Mouse (Mus musculus) small intestine, adult 2 months (tissue): Measurements from ENCODE around the gene Hcn1. TPM values are rescaled to one million over a fixed set of nuclear protein-coding genes. Genes with fewer than 3 reads are reported as not detected.

Experiments
- H3K27ac ChIP-seq: fragments of 200-500 bp; 2 replicates; pipeline ENCODE4 v1.5.1; 2012; ENCODE audit warnings: low read depth, low read length, control low read depth, inconsistent platforms; ENCODE audit not compliant: insufficient read depth
- H3K27me3 ChIP-seq: fragments of 200-500 bp; 2 replicates; pipeline ENCODE4 v1.6.1; 2012; ENCODE audit warnings: mild to moderate bottlenecking, moderate library complexity, low read length, inconsistent platforms; ENCODE audit not compliant: control insufficient read depth, insufficient read depth
- H3K36me3 ChIP-seq: fragments of 200-500 bp; 2 replicates; pipeline ENCODE4 v1.6.1; 2012; ENCODE audit warnings: mild to moderate bottlenecking, low read length, control low read depth, inconsistent platforms; ENCODE audit not compliant: control insufficient read depth, insufficient read depth
- H3K4me1 ChIP-seq: fragments of 200-500 bp; 2 replicates; pipeline ENCODE4 v1.6.1; 2012; ENCODE audit warnings: low read length, inconsistent platforms, mixed read lengths; ENCODE audit not compliant: control insufficient read depth, insufficient read depth, insufficient read length
- H3K4me3 ChIP-seq: fragments of 200-500 bp; 2 replicates; pipeline ENCODE4 v1.5.1; 2012; ENCODE audit warnings: low read depth, mild to moderate bottlenecking, control low read depth, inconsistent platforms, low read length, moderate library complexity
- CTCF ChIP-seq: fragments of 200-500 bp; IDR thresholded peaks from 2 replicates; pipeline ENCODE4 v1.5.1; 2012; ENCODE audit warnings: low read depth, mild to moderate bottlenecking, control low read depth, inconsistent platforms, low read length, moderate library complexity, mixed read lengths; ENCODE audit not compliant: insufficient replicate concordance, insufficient read length; ENCODE audit errors: extremely low read depth
- POLR2A ChIP-seq: fragments of 200-500 bp; IDR thresholded peaks from 2 replicates; pipeline ENCODE4 v1.6.1; 2012; ENCODE audit warnings: low read depth, mild to moderate bottlenecking, control low read depth, inconsistent platforms, low read length, moderate library complexity
- WGBS: fragments of 180-500 bp; shearing (Covaris S2); methylation state at CpG from one replicate; pipeline ENCODE4 v1.1.7; 2018; 5-methylcytosine and 5-hydroxymethylcytosine counted together
- polyA plus RNA-seq: library from polyadenylated mRNA; depleted of rRNA; stranded (reverse); fragments of >200 nt; gene quantifications from 2 replicates; pipeline ENCODE4 v1.2.3, GENCODE M21; 2012

Gene Hcn1
- polyA plus RNA-seq, 1 experiment: 0.16 TPM

DNA sequence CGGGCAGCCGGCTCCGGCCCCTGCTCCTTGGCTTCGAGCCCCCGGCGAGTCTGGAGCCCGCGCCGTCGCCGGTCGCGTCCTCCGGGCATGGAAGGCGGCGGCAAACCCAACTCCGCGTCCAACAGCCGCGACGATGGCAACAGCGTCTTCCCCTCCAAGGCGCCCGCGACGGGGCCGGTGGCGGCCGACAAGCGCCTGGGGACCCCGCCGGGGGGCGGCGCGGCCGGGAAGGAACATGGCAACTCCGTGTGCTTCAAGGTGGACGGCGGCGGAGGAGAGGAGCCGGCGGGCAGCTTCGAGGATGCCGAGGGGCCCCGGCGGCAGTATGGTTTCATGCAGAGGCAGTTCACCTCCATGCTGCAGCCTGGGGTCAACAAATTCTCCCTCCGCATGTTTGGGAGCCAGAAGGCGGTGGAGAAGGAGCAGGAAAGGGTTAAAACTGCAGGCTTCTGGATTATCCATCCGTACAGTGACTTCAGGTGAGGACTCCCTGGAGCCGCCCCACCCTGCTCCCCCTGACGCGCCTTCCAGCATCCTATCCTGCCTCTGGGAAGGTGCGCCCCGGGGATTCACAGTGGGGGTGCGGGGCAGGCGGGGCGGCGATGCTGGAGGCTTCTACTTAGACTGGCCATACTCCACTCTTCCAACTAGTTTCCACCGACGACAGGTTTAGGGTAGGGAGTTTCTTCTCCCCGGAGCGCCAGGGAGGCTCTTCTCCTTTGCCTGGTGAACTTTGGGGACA lies 668 bp downstream of the Hcn1 start:
- H3K4me3 ChIP-seq: peak overlapping the region; percentile 63
- no peaks in the 10 kb centered on the region for H3K36me3 ChIP-seq
- H3K27ac ChIP-seq: no peak overlapping the region
- TF ChIP-seq CTCF (no peak), POLR2A (no peak)
- peaks cover 12% of the 10 kb centered on the region for H3K27me3 ChIP-seq
- 2% methylated on average over 62 of the region's 62 CpGs for WGBS
- peaks cover 8% of the 10 kb centered on the region for H3K4me1 ChIP-seq

DNA sequence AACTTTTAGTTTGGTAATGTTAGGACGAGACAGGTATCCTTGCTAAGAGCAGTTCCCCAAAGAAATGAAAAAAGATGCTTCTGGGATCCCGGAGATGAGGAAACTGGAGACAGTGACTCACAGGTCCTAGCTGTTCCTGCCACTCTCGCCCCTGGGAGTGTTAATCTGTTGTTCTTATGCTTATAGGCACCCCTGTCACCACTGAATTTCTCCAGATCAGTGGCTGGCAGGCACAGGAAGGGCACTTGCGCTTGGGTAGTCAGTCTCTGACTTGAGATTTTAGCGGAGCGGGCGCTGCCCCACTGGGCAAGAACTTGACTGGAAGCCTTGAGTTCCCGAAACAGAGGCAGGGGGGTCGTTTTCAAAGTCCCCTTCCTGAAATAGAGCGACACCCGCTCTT lies 1.3 kb downstream of the Hcn1 start:
- Histone ChIP-seq H3K4me3 (no peak overlapping the region), H3K27ac (no peak overlapping the region), H3K4me1 (peaks cover 8% of the 10 kb centered on the region), H3K36me3 (no peaks in the 10 kb centered on the region), H3K27me3 (peaks cover 12% of the 10 kb centered on the region)
- TF ChIP-seq CTCF (no peak), POLR2A (no peak)
- 23% methylated on average over 11 of the region's 11 CpGs for WGBS

DNA sequence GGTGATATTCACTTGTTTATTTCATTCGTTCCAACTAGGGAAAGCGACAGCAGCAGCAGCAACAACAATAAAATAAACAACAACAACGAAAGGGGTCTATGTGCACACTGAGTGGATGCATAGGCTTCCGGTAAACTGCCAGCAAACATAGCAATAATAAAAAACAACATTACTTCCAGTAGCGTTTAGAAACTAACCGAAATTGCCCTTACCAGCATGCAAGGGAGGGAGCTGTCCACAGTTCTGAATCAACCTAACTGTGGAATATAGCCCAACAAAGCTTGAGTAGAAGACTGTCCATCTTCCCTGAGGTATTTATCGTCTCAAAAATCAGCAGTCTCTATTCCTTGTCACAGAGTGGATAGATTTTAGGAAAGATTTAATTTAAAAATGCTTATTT lies 2.0 kb downstream of the Hcn1 start:
- TF ChIP-seq CTCF (no peak), POLR2A (no peak)
- WGBS: 20% methylated on average over 7 of the region's 7 CpGs
- no peak overlapping the region for H3K27ac ChIP-seq
- H3K36me3 ChIP-seq: no peaks in the 10 kb centered on the region
- peaks cover 8% of the 10 kb centered on the region for H3K4me1 ChIP-seq
- H3K4me3 ChIP-seq: no peak overlapping the region
- H3K27me3 ChIP-seq: peaks cover 12% of the 10 kb centered on the region

DNA sequence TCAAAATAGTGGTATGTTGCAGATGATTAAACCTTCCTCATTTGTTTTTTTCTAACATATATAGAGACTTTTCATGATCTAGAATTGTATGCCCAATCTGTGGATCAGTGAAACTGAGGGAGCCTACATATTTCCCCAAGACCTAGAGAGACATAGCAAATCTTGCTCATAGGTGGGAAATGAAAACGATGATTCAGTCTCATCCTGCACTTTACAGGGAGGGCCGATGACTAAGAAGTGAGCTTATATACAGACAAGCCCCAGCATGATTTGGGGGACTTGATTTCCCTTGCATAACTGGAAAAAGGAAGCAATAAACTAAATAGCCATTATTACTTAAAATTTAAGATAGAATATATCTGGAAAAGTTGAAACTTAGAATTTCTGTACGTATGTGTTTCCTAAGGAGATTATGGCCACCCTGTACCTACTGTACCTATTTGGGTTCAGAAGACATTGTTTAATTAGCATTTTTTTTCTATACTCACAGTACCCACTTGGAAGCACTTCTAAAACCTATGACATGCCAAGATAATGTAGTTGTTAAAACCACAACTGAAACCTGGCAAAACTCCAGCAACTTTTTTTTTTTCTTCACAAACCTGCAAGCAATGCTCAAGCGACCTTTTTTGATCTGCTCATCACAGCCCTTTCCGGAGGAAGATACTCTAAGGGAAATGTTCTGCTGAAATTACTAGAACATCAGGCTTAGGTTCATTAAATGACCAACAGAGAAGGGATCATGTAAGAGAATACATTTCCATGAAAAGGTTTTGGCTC lies 3.0 kb downstream of the Hcn1 start:
- peaks cover 12% of the 10 kb centered on the region for H3K27me3 ChIP-seq
- 80% methylated on average over 5 of the region's 5 CpGs for WGBS

DNA sequence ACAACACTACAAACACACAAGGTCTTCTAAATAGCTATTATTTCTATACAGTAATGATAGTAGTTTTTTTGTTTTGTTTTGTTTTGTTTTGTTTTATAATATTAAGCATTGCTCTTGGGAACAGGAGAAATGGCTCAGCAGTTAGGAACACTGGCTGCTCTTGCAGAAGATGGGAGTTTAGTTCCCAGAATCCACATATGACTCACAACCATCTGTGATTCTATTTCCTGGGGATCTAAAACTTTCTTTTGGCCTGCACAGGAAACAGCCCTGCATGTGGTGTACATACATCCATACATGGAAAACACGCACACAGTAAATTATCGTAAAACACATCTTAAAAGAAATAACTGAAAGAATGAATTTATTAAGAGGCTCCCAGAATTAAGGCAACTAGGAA lies 9.8 kb downstream of the Hcn1 start:
- TF ChIP-seq POLR2A (no peak), CTCF (no peak)
- no peaks in the 10 kb centered on the region for H3K36me3 ChIP-seq
- WGBS: 95% methylated on average over 2 of the region's 2 CpGs

More for the DNA sequence above, 3.0 kb downstream of the Hcn1 start:
- H3K36me3 ChIP-seq: no peaks in the 10 kb centered on the region
- no peak overlapping the region for H3K4me3 ChIP-seq
- H3K4me1 ChIP-seq: peaks cover 8% of the 10 kb centered on the region
- no peak for TF ChIP-seq POLR2A
- no peak for TF ChIP-seq CTCF
- H3K27ac ChIP-seq: no peak overlapping the region

DNA sequence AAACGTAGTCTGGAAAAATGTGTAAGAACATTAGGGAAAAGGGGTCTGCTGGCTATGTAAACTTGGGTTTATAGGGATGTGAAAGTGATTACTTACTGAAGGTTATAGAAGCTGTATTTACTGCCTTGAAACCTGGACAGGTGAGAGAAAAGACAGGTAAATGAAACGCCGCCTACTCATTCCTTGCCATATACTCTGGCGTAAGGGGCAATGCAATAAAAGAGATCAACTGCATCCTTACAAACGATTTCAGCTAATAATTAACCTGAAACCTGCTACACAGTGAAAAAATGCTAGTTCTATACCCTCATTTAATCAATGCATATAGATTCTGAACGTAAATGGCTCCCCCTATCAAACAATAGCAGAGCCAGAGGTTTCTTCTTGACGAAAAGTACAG lies 17.4 kb downstream of the Hcn1 start:
- WGBS: 25% methylated on average over 7 of the region's 7 CpGs
- H3K36me3 ChIP-seq: no peaks in the 10 kb centered on the region

More for the DNA sequence above, 9.8 kb downstream of the Hcn1 start:
- no peak overlapping the region for H3K27ac ChIP-seq
- H3K4me1 ChIP-seq: no peaks in the 10 kb centered on the region
- H3K27me3 ChIP-seq: no peaks in the 10 kb centered on the region
- no peak overlapping the region for H3K4me3 ChIP-seq

DNA sequence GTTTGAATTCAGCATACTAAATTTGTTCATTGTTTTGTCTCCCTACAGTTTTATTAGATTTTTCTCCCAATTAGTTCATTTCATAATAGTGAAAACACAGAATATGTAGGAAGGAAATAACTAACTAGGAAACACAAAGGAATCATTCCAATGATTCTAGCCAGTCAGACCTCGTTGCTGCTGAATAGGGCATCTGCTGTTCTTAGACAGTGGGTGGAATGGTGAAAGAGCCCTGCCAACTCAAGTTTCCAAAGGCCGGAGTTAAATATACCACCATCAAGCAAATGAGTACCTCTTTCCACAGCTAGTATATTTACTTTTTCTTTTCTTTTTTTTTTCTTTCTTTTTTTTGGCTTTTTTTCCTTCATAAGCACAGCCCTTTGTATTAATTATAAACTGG lies 55.4 kb downstream of the Hcn1 start:
- Histone ChIP-seq H3K36me3 (no peaks in the 10 kb centered on the region), H3K27ac (no peak overlapping the region), H3K27me3 (no peaks in the 10 kb centered on the region), H3K4me3 (no peak overlapping the region), H3K4me1 (no peaks in the 10 kb centered on the region)
- TF ChIP-seq POLR2A (no peak), CTCF (no peak)
- 76% methylated on average over 2 of the region's 2 CpGs for WGBS

More for the DNA sequence above, 17.4 kb downstream of the Hcn1 start:
- Histone ChIP-seq H3K27ac (no peak overlapping the region), H3K4me3 (no peak overlapping the region), H3K27me3 (no peaks in the 10 kb centered on the region), H3K4me1 (no peaks in the 10 kb centered on the region)
- TF ChIP-seq POLR2A: no peak
- TF ChIP-seq CTCF: no peak
